Mouse (Mus musculus): ENCODE data around the gene Ces1e.

DNA sequence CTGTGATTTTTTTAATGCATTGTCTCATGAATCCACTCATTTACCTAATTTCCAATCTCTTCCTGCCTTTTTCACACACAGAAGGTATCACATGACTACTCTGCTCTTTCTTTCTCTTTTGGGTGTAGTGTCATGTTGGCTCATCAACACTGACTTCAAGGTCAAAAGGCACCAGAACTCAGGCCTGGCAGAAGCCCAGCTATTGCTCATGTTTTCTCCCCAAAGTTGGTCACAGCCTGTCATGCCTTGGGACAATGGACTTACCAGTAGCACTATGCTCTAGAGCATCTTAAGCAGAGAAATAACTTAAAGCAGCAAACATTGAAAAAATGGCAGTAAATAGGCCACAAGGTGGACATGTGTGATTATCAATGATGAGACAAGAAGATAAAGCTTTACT is 18.3 kb downstream of the Ces1e start:
- TF ChIP-seq CTCF (IDR thresholded peaks at IDR 0.05; ENCODE audit: insufficient read depth, low read depth, low read length) (no peak), POLR2A (IDR thresholded peaks at IDR 0.05; ENCODE audit: insufficient read depth, low read depth, low read length) (no peak)
